Mouse (Mus musculus) T-cell, adult 2 months (primary cell): ENCODE data around the gene AC124108.1.

Experiments
- DNase-seq: peaks from one replicate; pipeline ENCODE4 v3.0.0; 2022; ENCODE audit warnings: low spot score

AC124108.1 gene

DNA sequence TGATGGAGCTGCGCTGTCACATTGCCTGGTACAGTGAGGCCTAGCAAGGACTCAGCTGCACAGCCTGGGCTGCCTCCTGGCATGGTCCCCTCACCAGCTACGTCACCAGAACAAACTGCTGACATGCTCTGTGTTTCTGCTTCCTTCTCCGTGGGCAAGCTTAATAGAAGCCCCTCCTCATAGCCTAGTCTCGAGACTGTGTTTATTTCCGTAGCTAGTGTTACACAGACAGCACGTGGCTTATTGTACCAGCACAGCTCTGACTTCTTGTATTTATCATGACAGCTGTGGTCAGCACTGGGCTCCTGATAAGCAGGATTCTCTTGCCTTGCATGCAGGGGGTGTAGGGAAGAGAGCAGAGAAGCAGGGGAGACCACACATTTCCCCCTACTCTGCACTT is 54.9 kb downstream of the AC124108.1 start:
- no peak for DNase-seq

DNA sequence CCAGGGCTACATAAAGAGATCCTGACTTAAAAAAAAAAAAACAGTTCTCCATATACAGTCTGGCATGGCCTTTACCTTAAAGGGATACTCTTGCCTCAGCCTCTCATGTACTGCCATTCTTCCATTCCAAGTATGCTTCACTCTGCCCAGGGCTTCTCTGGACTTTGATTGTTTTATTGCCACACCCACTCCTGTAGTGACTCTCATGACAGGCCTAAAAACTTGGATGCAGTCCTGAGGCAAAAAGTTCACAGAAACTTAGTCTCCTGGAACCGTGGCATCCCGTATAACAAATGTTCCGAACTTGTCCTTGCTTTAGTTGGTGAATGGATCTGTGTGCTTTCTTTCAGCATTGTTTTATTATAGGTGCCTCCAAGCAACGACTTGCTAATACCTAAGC is 55.4 kb downstream of the AC124108.1 start:
- DNase-seq: no peak

DNA sequence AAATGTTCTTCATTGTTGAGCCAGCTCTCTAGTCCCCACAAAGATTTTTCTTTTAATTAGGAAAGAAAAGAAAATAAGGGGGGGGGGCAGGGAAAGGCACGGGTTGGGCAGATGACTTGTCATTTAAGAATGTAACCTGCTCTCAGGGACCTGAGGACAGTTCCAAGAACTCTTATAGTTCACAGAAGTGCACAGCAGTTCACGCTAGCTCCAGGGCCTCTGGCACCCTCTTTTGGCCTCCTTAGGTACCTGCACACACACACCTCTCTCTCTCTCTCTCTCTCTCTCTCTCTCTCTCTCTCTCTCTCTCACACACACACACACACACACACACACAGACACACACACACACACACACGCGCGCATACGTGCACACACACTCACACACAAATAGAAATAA is 63.2 kb downstream of the AC124108.1 start:
- no peak for DNase-seq
